Mouse (Mus musculus) heart, postnatal 0 days (tissue): ENCODE results near the gene Treml2.

Experiments
- CTCF ChIP-seq: IDR thresholded peaks from 2 replicates; pipeline ENCODE4 v1.5.1; 2016; ENCODE audit warnings: antibody characterized with exemption, control low read depth, low read depth
- EP300 ChIP-seq: IDR thresholded peaks from 2 replicates; pipeline ENCODE4 v1.6.1; 2016; ENCODE audit warnings: antibody characterized with exemption, low read depth

DNA sequence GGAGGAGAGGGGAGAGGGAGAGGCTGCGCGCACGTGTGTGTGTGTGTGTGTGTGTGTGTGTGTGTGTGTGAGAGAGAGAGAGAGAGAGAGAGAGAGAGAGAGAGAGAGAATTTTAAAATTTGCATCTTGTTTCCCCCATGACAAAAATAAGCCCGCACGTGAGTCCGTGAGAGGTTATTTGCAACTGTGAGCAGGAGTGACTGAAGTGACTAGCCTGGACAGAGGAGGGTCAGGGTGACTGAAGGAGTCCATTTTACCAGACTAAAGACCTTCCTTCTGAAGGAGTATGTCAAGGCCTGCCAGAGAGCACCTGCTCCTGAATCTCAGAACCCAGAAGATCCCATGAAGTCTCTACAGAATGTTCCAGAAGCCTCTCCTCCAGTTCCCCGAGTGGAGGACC is 458 bp downstream of the Treml2 start:
- TF ChIP-seq CTCF (no peak), EP300 (no peak)
